Mouse (Mus musculus): ENCODE measurements around the gene Aldh2. TPM values are rescaled to one million over a fixed set of nuclear protein-coding genes. Genes with fewer than 3 reads are reported as not detected.

Aldh2 gene
- total and polyA plus RNA-seq, 2 experiments, result 1,488 to 4,351 TPM

- TF ChIP-seq POLR2A (IDR thresholded peaks at IDR 0.05; ENCODE audit: extremely low read depth, insufficient read depth, low read length) (no peak), CTCF (IDR thresholded peaks at IDR 0.05; ENCODE audit: low read depth, low read length) (no peak)
- no peaks in the 10 kb centered on the region for H3K27me3 ChIP-seq (ENCODE audit: control insufficient read depth, insufficient read depth, low read length)
- 88% methylated on average over 7 of the region's 7 CpGs for WGBS
- no peak overlapping the region for H3K4me3 ChIP-seq (ENCODE audit: insufficient read depth, low read depth, low read length)
- H3K4me1 ChIP-seq (ENCODE audit: control insufficient read depth, insufficient read depth, low read length), result peaks cover 6% of the 10 kb centered on the region; the same call in 1 of the 2 replicates
- peak overlapping the region; percentile 60 for H3K27ac ChIP-seq (replicated peaks; ENCODE audit: insufficient read depth, low read depth, low read length)
- H3K79me2 ChIP-seq (ENCODE audit: control insufficient read depth, insufficient read depth, low read length), result peaks cover 2% of the 10 kb centered on the region; the same call in 1 of the 2 replicates
- no peaks in the 10 kb centered on the region for H3K36me3 ChIP-seq (ENCODE audit: control insufficient read depth, insufficient read depth, low read length)
- H3K9ac ChIP-seq (ENCODE audit: low read depth, low read length), result no peak overlapping the region
- DNase-seq (ENCODE audit: extremely low read depth, low read depth, low spot score), result no peak
Measured at GRCm38 (mm10) chr5:121597991-121598537, 4.4 kb upstream of the Aldh2 start.

DNA sequence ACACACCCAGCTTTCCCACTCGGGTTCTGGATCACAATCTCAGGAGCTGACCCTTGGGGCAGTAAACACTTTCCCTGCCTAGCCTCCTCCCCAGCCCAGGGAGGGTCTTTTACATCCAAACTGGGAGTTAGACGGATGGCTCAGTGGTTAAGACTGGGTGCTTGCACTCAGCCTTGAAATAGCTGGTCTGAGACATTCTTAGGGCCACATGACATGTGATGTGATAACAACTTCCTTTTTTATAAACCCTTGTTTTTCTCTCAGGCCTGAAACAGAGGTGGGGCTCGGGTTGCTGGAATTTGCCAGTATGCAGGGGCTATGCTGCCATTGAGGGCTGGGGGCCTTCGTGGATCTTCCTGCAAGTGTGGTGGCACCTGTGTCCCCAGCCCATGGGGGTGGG lies 3.7 kb upstream of the Aldh2 start:
- no peak overlapping the region for H3K4me3 ChIP-seq (ENCODE audit: insufficient read depth, low read depth, low read length)
- peaks cover 2% of the 10 kb centered on the region; the same call in 1 of the 2 replicates for H3K79me2 ChIP-seq (ENCODE audit: control insufficient read depth, insufficient read depth, low read length)
- WGBS, result 73% methylated on average over 4 of the region's 4 CpGs
- no peak for DNase-seq (ENCODE audit: extremely low read depth, low read depth, low spot score)
- H3K27ac ChIP-seq (replicated peaks; ENCODE audit: insufficient read depth, low read depth, low read length), result peak overlapping the region; percentile 60
- TF ChIP-seq CTCF (IDR thresholded peaks at IDR 0.05; ENCODE audit: low read depth, low read length) (no peak), POLR2A (IDR thresholded peaks at IDR 0.05; ENCODE audit: extremely low read depth, insufficient read depth, low read length) (no peak)
- no peaks in the 10 kb centered on the region for H3K27me3 ChIP-seq (ENCODE audit: control insufficient read depth, insufficient read depth, low read length)
- no peaks in the 10 kb centered on the region for H3K36me3 ChIP-seq (ENCODE audit: control insufficient read depth, insufficient read depth, low read length)
- peak overlapping the region; percentile 24; the same call in 1 of the 2 replicates for H3K9ac ChIP-seq (ENCODE audit: low read depth, low read length)
- H3K4me1 ChIP-seq (ENCODE audit: control insufficient read depth, insufficient read depth, low read length), result peaks cover 6% of the 10 kb centered on the region; the same call in 1 of the 2 replicates

- WGBS, result 51% methylated on average over 6 of the region's 6 CpGs
- Histone ChIP-seq H3K4me1 (ENCODE audit: control insufficient read depth, insufficient read depth, low read length) (peaks cover 6% of the 10 kb centered on the region; the same call in 1 of the 2 replicates), H3K4me3 (ENCODE audit: insufficient read depth, low read depth, low read length) (no peak overlapping the region), H3K79me2 (ENCODE audit: control insufficient read depth, insufficient read depth, low read length) (peaks cover 2% of the 10 kb centered on the region; the same call in 1 of the 2 replicates), H3K27me3 (ENCODE audit: control insufficient read depth, insufficient read depth, low read length) (no peaks in the 10 kb centered on the region), H3K27ac (replicated peaks; ENCODE audit: insufficient read depth, low read depth, low read length) (peak overlapping the region; percentile 59), H3K9ac (ENCODE audit: low read depth, low read length) (no peak overlapping the region), H3K36me3 (ENCODE audit: control insufficient read depth, insufficient read depth, low read length) (no peaks in the 10 kb centered on the region)
- no peak for TF ChIP-seq POLR2A (IDR thresholded peaks at IDR 0.05; ENCODE audit: extremely low read depth, insufficient read depth, low read length)
- TF ChIP-seq CTCF (IDR thresholded peaks at IDR 0.05; ENCODE audit: low read depth, low read length), result no peak
- no peak for DNase-seq (ENCODE audit: extremely low read depth, low read depth, low spot score)
Measured at GRCm38 (mm10) chr5:121596226-121596625, 2.6 kb upstream of the Aldh2 start.

GRCm38 (mm10) chr5:121595758-121596157 lies 2.1 kb upstream of the Aldh2 start:
- no peak overlapping the region for H3K4me3 ChIP-seq (ENCODE audit: insufficient read depth, low read depth, low read length)
- TF ChIP-seq CTCF (IDR thresholded peaks at IDR 0.05; ENCODE audit: low read depth, low read length) (no peak), POLR2A (IDR thresholded peaks at IDR 0.05; ENCODE audit: extremely low read depth, insufficient read depth, low read length) (no peak)
- no peaks in the 10 kb centered on the region for H3K36me3 ChIP-seq (ENCODE audit: control insufficient read depth, insufficient read depth, low read length)
- H3K79me2 ChIP-seq (ENCODE audit: control insufficient read depth, insufficient read depth, low read length), result peaks cover 2% of the 10 kb centered on the region; the same call in 1 of the 2 replicates
- no peak for DNase-seq (ENCODE audit: extremely low read depth, low read depth, low spot score)
- H3K27ac ChIP-seq (replicated peaks; ENCODE audit: insufficient read depth, low read depth, low read length), result no peak overlapping the region
- no peaks in the 10 kb centered on the region for H3K27me3 ChIP-seq (ENCODE audit: control insufficient read depth, insufficient read depth, low read length)
- H3K9ac ChIP-seq (ENCODE audit: low read depth, low read length), result no peak overlapping the region
- WGBS, result 79% methylated on average over 6 of the region's 6 CpGs
- peaks cover 6% of the 10 kb centered on the region; the same call in 1 of the 2 replicates for H3K4me1 ChIP-seq (ENCODE audit: control insufficient read depth, insufficient read depth, low read length)

- Histone ChIP-seq H3K4me3 (ENCODE audit: insufficient read depth, low read depth, low read length) (no peak overlapping the region), H3K27me3 (ENCODE audit: control insufficient read depth, insufficient read depth, low read length) (no peaks in the 10 kb centered on the region), H3K79me2 (ENCODE audit: control insufficient read depth, insufficient read depth, low read length) (peaks cover 10% of the 10 kb centered on the region), H3K36me3 (ENCODE audit: control insufficient read depth, insufficient read depth, low read length) (peaks cover 4% of the 10 kb centered on the region), H3K27ac (replicated peaks; ENCODE audit: insufficient read depth, low read depth, low read length) (no peak overlapping the region), H3K4me1 (ENCODE audit: control insufficient read depth, insufficient read depth, low read length) (peaks cover 13% of the 10 kb centered on the region), H3K9ac (ENCODE audit: low read depth, low read length) (no peak overlapping the region)
- DNase-seq (ENCODE audit: extremely low read depth, low read depth, low spot score), result no peak
- no peak for TF ChIP-seq POLR2A (IDR thresholded peaks at IDR 0.05; ENCODE audit: extremely low read depth, insufficient read depth, low read length)
- no peak for TF ChIP-seq CTCF (IDR thresholded peaks at IDR 0.05; ENCODE audit: low read depth, low read length)
- 66% methylated on average over 6 of the region's 6 CpGs for WGBS
Measured at GRCm38 (mm10) chr5:121594714-121595313, 1.2 kb upstream of the Aldh2 start.
